Mouse (Mus musculus): Measurements from ENCODE around the gene Tsku.

GRCm38 (mm10) chr7:98354921-98355310 lies 6.2 kb downstream of the Tsku start:
- no peak for TF ChIP-seq CTCF (IDR thresholded peaks at IDR 0.05; ENCODE audit: control insufficient read depth, insufficient read depth, insufficient replicate concordance, low read depth, low read length)
- TF ChIP-seq POLR2A (IDR thresholded peaks at IDR 0.05; ENCODE audit: control insufficient read depth, low read depth, low read length) = no peak

Measured in testis, adult 2 months (tissue).